Mouse (Mus musculus): Measurements from ENCODE around the gene Gm20605.

DNA sequence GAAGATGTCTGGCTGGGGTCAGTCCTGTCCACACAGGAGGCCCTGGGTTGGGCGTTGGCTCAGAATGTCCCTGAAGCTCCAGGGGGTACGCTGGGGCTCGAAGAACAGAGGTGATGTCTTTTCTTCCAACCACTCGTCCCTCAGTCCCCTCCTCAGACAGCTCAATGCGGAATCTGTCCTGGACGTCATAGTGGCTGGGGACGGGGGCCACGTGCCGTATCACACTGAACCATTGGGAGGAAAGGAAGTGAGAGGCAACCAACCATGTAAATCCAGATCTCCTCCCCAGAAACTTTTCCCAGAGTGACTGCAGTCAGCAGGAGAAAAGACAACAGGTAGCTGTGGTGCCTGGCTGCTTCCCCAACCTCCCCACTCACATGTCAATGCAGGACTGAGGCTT is 29.4 kb upstream of the Gm20605 start:
- no peak for TF ChIP-seq CTCF (IDR thresholded peaks at IDR 0.05)
- no peak for TF ChIP-seq EP300 (IDR thresholded peaks at IDR 0.05)
